Mouse (Mus musculus): Measurements from ENCODE around the gene Ascc1. TPM values are rescaled to one million over a fixed set of nuclear protein-coding genes. Genes with fewer than 3 reads are reported as not detected.
A peak's percentile ranks its signal among the peaks of the same experiment; 100 is the strongest.

Ascc1 gene
- polyA plus RNA-seq, 1 experiment from 2014 or later: 44.1 TPM

- Histone ChIP-seq H3K36me3 (ENCODE audit: control insufficient read depth, insufficient read depth) (no peaks in the 10 kb centered on the region), H3K9me3 (replicated peaks; ENCODE audit: control insufficient read depth, low read length) (no peaks in the 10 kb centered on the region), H3K27ac (ENCODE audit: low read length) (0 out of 2 replicates have a peak within 1 kb of the TSS, but pooled peaks have one; percentile 9), H3K4me2 (ENCODE audit: low read depth, low read length) (peak within 1 kb of the TSS; percentile 98), H3K27me3 (ENCODE audit: control insufficient read depth, insufficient read depth, low read length) (peaks cover 54% of the 10 kb centered on the region), H3K4me1 (ENCODE audit: control insufficient read depth, insufficient read depth, low read length) (peaks cover 12% of the 10 kb centered on the region), H3K4me3 (ENCODE audit: low read length) (peak within 1 kb of the TSS; percentile 66), H3K9ac (ENCODE audit: low read length) (peak within 1 kb of the TSS; percentile 71)
- ATAC-seq (replicated peaks; ENCODE audit: extremely low read depth, insufficient read depth, low FRiP score): peak; percentile 28; the same call in 1 of the 2 replicates
- WGBS: under 1% methylated on average over 22 of the region's 22 CpGs
These were observed 103.5 kb downstream of the Ascc1 start, which contains the start of gene Spock2 for GRCm38 (mm10) chr10:60106146-60106530. Gene Spock2 (plus strand): TSS chr10:60106219.

GRCm38 (mm10) chr10:60106531-60107186, 104.1 kb downstream of the Ascc1 start:
- ATAC-seq (replicated peaks; ENCODE audit: extremely low read depth, insufficient read depth, low FRiP score): peak; percentile 40
- 0 out of 2 replicates have a peak overlapping the region, but pooled peaks have one; percentile 9 for H3K27ac ChIP-seq (ENCODE audit: low read length)
- H3K4me3 ChIP-seq (ENCODE audit: low read length): peak overlapping the region; percentile 66
- H3K9ac ChIP-seq (ENCODE audit: low read length): peak overlapping the region; percentile 71
- under 1% methylated on average over 57 of the region's 57 CpGs for WGBS
- H3K36me3 ChIP-seq (ENCODE audit: control insufficient read depth, insufficient read depth): no peaks in the 10 kb centered on the region
- peak overlapping the region; percentile 98 for H3K4me2 ChIP-seq (ENCODE audit: low read depth, low read length)
- H3K4me1 ChIP-seq (ENCODE audit: control insufficient read depth, insufficient read depth, low read length): peaks cover 12% of the 10 kb centered on the region
- H3K27me3 ChIP-seq (ENCODE audit: control insufficient read depth, insufficient read depth, low read length): peaks cover 59% of the 10 kb centered on the region
- no peaks in the 10 kb centered on the region for H3K9me3 ChIP-seq (replicated peaks; ENCODE audit: control insufficient read depth, low read length)

- H3K4me2 ChIP-seq (ENCODE audit: low read depth, low read length): peak overlapping the region; percentile 98
- WGBS: 2% methylated on average over 25 of the region's 28 CpGs
- peak overlapping the region; percentile 71 for H3K9ac ChIP-seq (ENCODE audit: low read length)
- peaks cover 62% of the 10 kb centered on the region for H3K27me3 ChIP-seq (ENCODE audit: control insufficient read depth, insufficient read depth, low read length)
- no peaks in the 10 kb centered on the region for H3K9me3 ChIP-seq (replicated peaks; ENCODE audit: control insufficient read depth, low read length)
- ATAC-seq (replicated peaks; ENCODE audit: extremely low read depth, insufficient read depth, low FRiP score): no peak
- H3K36me3 ChIP-seq (ENCODE audit: control insufficient read depth, insufficient read depth): no peaks in the 10 kb centered on the region
- H3K4me3 ChIP-seq (ENCODE audit: low read length): peak overlapping the region; percentile 66
- H3K4me1 ChIP-seq (ENCODE audit: control insufficient read depth, insufficient read depth, low read length): peaks cover 12% of the 10 kb centered on the region
- H3K27ac ChIP-seq (ENCODE audit: low read length): no peak overlapping the region
These were observed 104.8 kb downstream of the Ascc1 start for GRCm38 (mm10) chr10:60107448-60107847.

GRCm38 (mm10) chr10:60108321-60109111, 105.9 kb downstream of the Ascc1 start:
- H3K9me3 ChIP-seq (replicated peaks; ENCODE audit: control insufficient read depth, low read length): no peaks in the 10 kb centered on the region
- H3K4me1 ChIP-seq (ENCODE audit: control insufficient read depth, insufficient read depth, low read length): peaks cover 12% of the 10 kb centered on the region
- H3K9ac ChIP-seq (ENCODE audit: low read length): no peak overlapping the region
- ATAC-seq (replicated peaks; ENCODE audit: extremely low read depth, insufficient read depth, low FRiP score): no peak
- H3K27me3 ChIP-seq (ENCODE audit: control insufficient read depth, insufficient read depth, low read length): peaks cover 64% of the 10 kb centered on the region
- no peak overlapping the region for H3K4me3 ChIP-seq (ENCODE audit: low read length)
- no peak overlapping the region for H3K27ac ChIP-seq (ENCODE audit: low read length)
- H3K36me3 ChIP-seq (ENCODE audit: control insufficient read depth, insufficient read depth): no peaks in the 10 kb centered on the region
- no peak overlapping the region; the same call in 1 of the 2 replicates for H3K4me2 ChIP-seq (ENCODE audit: low read depth, low read length)
- 52% methylated on average over 15 of the region's 17 CpGs for WGBS

- Histone ChIP-seq H3K4me3 (ENCODE audit: low read length) (no peak overlapping the region), H3K27me3 (ENCODE audit: control insufficient read depth, insufficient read depth, low read length) (peaks cover 66% of the 10 kb centered on the region), H3K36me3 (ENCODE audit: control insufficient read depth, insufficient read depth) (no peaks in the 10 kb centered on the region), H3K27ac (ENCODE audit: low read length) (no peak overlapping the region), H3K9me3 (replicated peaks; ENCODE audit: control insufficient read depth, low read length) (no peaks in the 10 kb centered on the region), H3K4me2 (ENCODE audit: low read depth, low read length) (no peak overlapping the region), H3K9ac (ENCODE audit: low read length) (no peak overlapping the region), H3K4me1 (ENCODE audit: control insufficient read depth, insufficient read depth, low read length) (peaks cover 12% of the 10 kb centered on the region)
- ATAC-seq (replicated peaks; ENCODE audit: extremely low read depth, insufficient read depth, low FRiP score): no peak
- 76% methylated on average over 8 of the region's 8 CpGs for WGBS
These were observed 106.7 kb downstream of the Ascc1 start for GRCm38 (mm10) chr10:60109336-60109735.

GRCm38 (mm10) chr10:60109989-60110388, 107.4 kb downstream of the Ascc1 start:
- H3K4me3 ChIP-seq (ENCODE audit: low read length): no peak overlapping the region
- H3K4me1 ChIP-seq (ENCODE audit: control insufficient read depth, insufficient read depth, low read length): peaks cover 12% of the 10 kb centered on the region
- ATAC-seq (replicated peaks; ENCODE audit: extremely low read depth, insufficient read depth, low FRiP score): no peak
- H3K9me3 ChIP-seq (replicated peaks; ENCODE audit: control insufficient read depth, low read length): no peaks in the 10 kb centered on the region
- H3K36me3 ChIP-seq (ENCODE audit: control insufficient read depth, insufficient read depth): no peaks in the 10 kb centered on the region
- no peak overlapping the region for H3K9ac ChIP-seq (ENCODE audit: low read length)
- H3K27ac ChIP-seq (ENCODE audit: low read length): no peak overlapping the region
- no peak overlapping the region for H3K4me2 ChIP-seq (ENCODE audit: low read depth, low read length)
- H3K27me3 ChIP-seq (ENCODE audit: control insufficient read depth, insufficient read depth, low read length): peaks cover 63% of the 10 kb centered on the region
- WGBS: 83% methylated on average over 8 of the region's 8 CpGs

- 82% methylated on average over 10 of the region's 10 CpGs for WGBS
- H3K27ac ChIP-seq (ENCODE audit: low read length): no peak overlapping the region
- peaks cover 8% of the 10 kb centered on the region; the same call in 1 of the 2 replicates for H3K4me1 ChIP-seq (ENCODE audit: control insufficient read depth, insufficient read depth, low read length)
- no peaks in the 10 kb centered on the region for H3K9me3 ChIP-seq (replicated peaks; ENCODE audit: control insufficient read depth, low read length)
- H3K4me3 ChIP-seq (ENCODE audit: low read length): no peak overlapping the region
- no peak overlapping the region for H3K9ac ChIP-seq (ENCODE audit: low read length)
- H3K27me3 ChIP-seq (ENCODE audit: control insufficient read depth, insufficient read depth, low read length): peaks cover 56% of the 10 kb centered on the region
- H3K4me2 ChIP-seq (ENCODE audit: low read depth, low read length): no peak overlapping the region
- no peak for ATAC-seq (replicated peaks; ENCODE audit: extremely low read depth, insufficient read depth, low FRiP score)
- no peaks in the 10 kb centered on the region for H3K36me3 ChIP-seq (ENCODE audit: control insufficient read depth, insufficient read depth)
These were observed 108.4 kb downstream of the Ascc1 start for GRCm38 (mm10) chr10:60110908-60111475.

- WGBS: 85% methylated on average over 9 of the region's 9 CpGs
- H3K27ac ChIP-seq (ENCODE audit: low read length): no peak overlapping the region
- no peak for ATAC-seq (replicated peaks; ENCODE audit: extremely low read depth, insufficient read depth, low FRiP score)
- H3K4me3 ChIP-seq (ENCODE audit: low read length): no peak overlapping the region
- no peaks in the 10 kb centered on the region for H3K36me3 ChIP-seq (ENCODE audit: control insufficient read depth, insufficient read depth)
- H3K27me3 ChIP-seq (ENCODE audit: control insufficient read depth, insufficient read depth, low read length): peaks cover 35% of the 10 kb centered on the region
- no peak overlapping the region for H3K9ac ChIP-seq (ENCODE audit: low read length)
- H3K9me3 ChIP-seq (replicated peaks; ENCODE audit: control insufficient read depth, low read length): no peaks in the 10 kb centered on the region
- 0 out of 2 replicates have a peak, but pooled peaks cover 3% of the 10 kb centered on the region for H3K4me1 ChIP-seq (ENCODE audit: control insufficient read depth, insufficient read depth, low read length)
- H3K4me2 ChIP-seq (ENCODE audit: low read depth, low read length): no peak overlapping the region
These were observed 111.5 kb downstream of the Ascc1 start for GRCm38 (mm10) chr10:60113965-60114690.
